Mouse (Mus musculus): ENCODE results near the gene Ncoa5. TPM values are rescaled to one million over a fixed set of nuclear protein-coding genes. Genes with fewer than 3 reads are reported as not detected.

Ncoa5 gene
- polyA plus RNA-seq, 1 experiment from 2014 or later = 21.6 TPM

GRCm38 (mm10) chr2:164994156-164994555, 40.5 kb downstream of the Ncoa5 start:
- 82% methylated on average over 11 of the region's 11 CpGs for WGBS
- Histone ChIP-seq H3K9ac (replicated peaks; ENCODE audit: low read depth) (no peak overlapping the region), H3K27me3 (replicated peaks; ENCODE audit: insufficient read depth, low read length) (0 out of 2 replicates have a peak, but pooled peaks cover 5% of the 10 kb centered on the region), H3K4me2 (replicated peaks; ENCODE audit: low read depth, low read length) (no peak overlapping the region), H3K9me3 (ENCODE audit: low read length) (no peaks in the 10 kb centered on the region), H3K4me3 (ENCODE audit: low read depth, low read length) (no peak overlapping the region), H3K27ac (ENCODE audit: low read length) (no peak overlapping the region), H3K4me1 (ENCODE audit: insufficient read depth, low read depth, low read length) (peaks cover 13% of the 10 kb centered on the region; the same call in 1 of the 2 replicates), H3K36me3 (ENCODE audit: insufficient read depth, low read length) (no peaks in the 10 kb centered on the region)
- no peak for ATAC-seq
- no peak for DNase-seq (ENCODE audit: low spot score)
- TF ChIP-seq CTCF (IDR thresholded peaks at IDR 0.05) (no peak), EP300 (IDR thresholded peaks at IDR 0.05) (no peak)

GRCm38 (mm10) chr2:164991808-164992207, 42.9 kb downstream of the Ncoa5 start:
- no peaks in the 10 kb centered on the region for H3K27me3 ChIP-seq (replicated peaks; ENCODE audit: insufficient read depth, low read length)
- H3K9ac ChIP-seq (replicated peaks; ENCODE audit: low read depth) = no peak overlapping the region

GRCm38 (mm10) chr2:164991111-164991510, 43.6 kb downstream of the Ncoa5 start:
- DNase-seq (ENCODE audit: low spot score) (no peak), ATAC-seq (no peak)
- Histone ChIP-seq H3K4me1 (ENCODE audit: insufficient read depth, low read depth, low read length) (no peaks in the 10 kb centered on the region), H3K36me3 (ENCODE audit: insufficient read depth, low read length) (no peaks in the 10 kb centered on the region), H3K9ac (replicated peaks; ENCODE audit: low read depth) (no peak overlapping the region), H3K27me3 (replicated peaks; ENCODE audit: insufficient read depth, low read length) (no peaks in the 10 kb centered on the region), H3K9me3 (ENCODE audit: low read length) (no peaks in the 10 kb centered on the region), H3K4me3 (ENCODE audit: low read depth, low read length) (no peak overlapping the region), H3K27ac (ENCODE audit: low read length) (no peak overlapping the region), H3K4me2 (replicated peaks; ENCODE audit: low read depth, low read length) (no peak overlapping the region)
- 76% methylated on average over 3 of the region's 3 CpGs for WGBS
- TF ChIP-seq EP300 (IDR thresholded peaks at IDR 0.05) = no peak
- no peak for TF ChIP-seq CTCF (IDR thresholded peaks at IDR 0.05)

More at GRCm38 (mm10) chr2:164991808-164992207, 42.9 kb downstream of the Ncoa5 start:
- ATAC-seq (no peak), DNase-seq (ENCODE audit: low spot score) (peak; percentile 33)
- no peaks in the 10 kb centered on the region for H3K36me3 ChIP-seq (ENCODE audit: insufficient read depth, low read length)
- TF ChIP-seq CTCF (IDR thresholded peaks at IDR 0.05) = no peak
- H3K27ac ChIP-seq (ENCODE audit: low read length) = no peak overlapping the region
- H3K4me3 ChIP-seq (ENCODE audit: low read depth, low read length) = no peak overlapping the region
- no peak overlapping the region for H3K4me2 ChIP-seq (replicated peaks; ENCODE audit: low read depth, low read length)
- no peaks in the 10 kb centered on the region for H3K9me3 ChIP-seq (ENCODE audit: low read length)
- WGBS = 19% methylated on average over 10 of the region's 10 CpGs
- no peaks in the 10 kb centered on the region for H3K4me1 ChIP-seq (ENCODE audit: insufficient read depth, low read depth, low read length)

GRCm38 (mm10) chr2:164988777-164989176, 45.9 kb downstream of the Ncoa5 start:
- TF ChIP-seq CTCF (IDR thresholded peaks at IDR 0.05) (no peak), EP300 (IDR thresholded peaks at IDR 0.05) (no peak)
- H3K4me3 ChIP-seq (ENCODE audit: low read depth, low read length) = no peak overlapping the region
- no peaks in the 10 kb centered on the region for H3K27me3 ChIP-seq (replicated peaks; ENCODE audit: insufficient read depth, low read length)
- 0 out of 2 replicates have a peak, but pooled peaks have one; percentile 40 for ATAC-seq
- no peaks in the 10 kb centered on the region for H3K36me3 ChIP-seq (ENCODE audit: insufficient read depth, low read length)
- no peak overlapping the region for H3K9ac ChIP-seq (replicated peaks; ENCODE audit: low read depth)
- peak; percentile 25 for DNase-seq (ENCODE audit: low spot score)
- no peaks in the 10 kb centered on the region for H3K4me1 ChIP-seq (ENCODE audit: insufficient read depth, low read depth, low read length)
- no peaks in the 10 kb centered on the region for H3K9me3 ChIP-seq (ENCODE audit: low read length)
- whole genome bisulfite sequencing = 38% methylated on average over 13 of the region's 13 CpGs
- H3K4me2 ChIP-seq (replicated peaks; ENCODE audit: low read depth, low read length) = no peak overlapping the region
- H3K27ac ChIP-seq (ENCODE audit: low read length) = no peak overlapping the region

GRCm38 (mm10) chr2:164986371-164987027, 48.2 kb downstream of the Ncoa5 start:
- Histone ChIP-seq H3K27me3 (replicated peaks; ENCODE audit: insufficient read depth, low read length) (no peaks in the 10 kb centered on the region), H3K36me3 (ENCODE audit: insufficient read depth, low read length) (no peaks in the 10 kb centered on the region), H3K4me3 (ENCODE audit: low read depth, low read length) (no peak overlapping the region), H3K27ac (ENCODE audit: low read length) (no peak overlapping the region), H3K9ac (replicated peaks; ENCODE audit: low read depth) (no peak overlapping the region), H3K9me3 (ENCODE audit: low read length) (no peaks in the 10 kb centered on the region), H3K4me1 (ENCODE audit: insufficient read depth, low read depth, low read length) (no peaks in the 10 kb centered on the region), H3K4me2 (replicated peaks; ENCODE audit: low read depth, low read length) (no peak overlapping the region)
- no peak for TF ChIP-seq CTCF (IDR thresholded peaks at IDR 0.05)
- TF ChIP-seq EP300 (IDR thresholded peaks at IDR 0.05) = no peak
- ATAC-seq (no peak), DNase-seq (ENCODE audit: low spot score) (no peak)
- WGBS = 57% methylated on average over 14 of the region's 14 CpGs

- WGBS = 67% methylated on average over 6 of the region's 6 CpGs
- no peak overlapping the region for H3K9ac ChIP-seq (replicated peaks; ENCODE audit: low read depth)
- H3K27me3 ChIP-seq (replicated peaks; ENCODE audit: insufficient read depth, low read length) = no peaks in the 10 kb centered on the region
- no peak overlapping the region for H3K4me3 ChIP-seq (ENCODE audit: low read depth, low read length)
- no peaks in the 10 kb centered on the region for H3K9me3 ChIP-seq (ENCODE audit: low read length)
- no peaks in the 10 kb centered on the region for H3K4me1 ChIP-seq (ENCODE audit: insufficient read depth, low read depth, low read length)
- H3K27ac ChIP-seq (ENCODE audit: low read length) = no peak overlapping the region
- no peak for ATAC-seq
- H3K4me2 ChIP-seq (replicated peaks; ENCODE audit: low read depth, low read length) = no peak overlapping the region
- TF ChIP-seq EP300 (IDR thresholded peaks at IDR 0.05) (no peak), CTCF (IDR thresholded peaks at IDR 0.05) (no peak)
- DNase-seq (ENCODE audit: low spot score) = no peak
- H3K36me3 ChIP-seq (ENCODE audit: insufficient read depth, low read length) = no peaks in the 10 kb centered on the region
Measured at GRCm38 (mm10) chr2:164985962-164986361, 48.7 kb downstream of the Ncoa5 start.

Measured in lung, postnatal 0 days (tissue).